Mouse (Mus musculus): ENCODE results near the gene Adat2. TPM values are rescaled to one million over a fixed set of nuclear protein-coding genes. Genes with fewer than 3 reads are reported as not detected.

The Adat2 gene
- polyA plus RNA-seq, 1 experiment from 2014 or later = 8.8 TPM

DNA sequence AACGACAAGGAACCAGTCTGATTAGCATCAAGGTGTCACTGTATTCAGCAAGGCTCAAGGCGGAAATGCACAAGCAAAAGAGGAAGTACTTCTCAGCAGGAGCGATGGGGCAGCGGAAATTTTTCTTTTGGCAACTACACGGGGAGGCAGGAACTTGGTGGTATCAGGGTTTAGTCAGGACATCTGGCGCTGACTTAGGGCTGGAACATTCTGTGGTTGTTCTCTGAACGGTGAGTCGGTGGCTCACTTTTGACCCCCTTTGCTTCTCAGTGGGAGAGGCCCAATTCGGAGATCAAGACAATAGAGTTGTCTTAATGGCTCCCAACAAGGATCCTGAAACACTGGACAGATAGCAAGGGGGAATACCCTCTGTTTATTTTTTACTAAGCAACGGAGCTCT, 39.5 kb downstream of the Adat2 start:
- DNase-seq (ENCODE audit: low read depth, low spot score) = no peak
- no peak for ATAC-seq
- ChIA-PET POLR2A (no interaction called here), CTCF (interaction anchor here (1.5 kb wide), 1 partner anchor 10 kb away, joined by 3 read pairs; no protein-coding TSS in a partner anchor)
- in situ Hi-C loops (cut with MboI; ENCODE audit: low pct_unique_long_range_greater_than_20kb) = no loop called here
- no peak for TF ChIP-seq CTCF (IDR thresholded peaks at IDR 0.05)
- H3K27me3 ChIP-seq = peaks cover 4% of the 10 kb centered on the region

DNA sequence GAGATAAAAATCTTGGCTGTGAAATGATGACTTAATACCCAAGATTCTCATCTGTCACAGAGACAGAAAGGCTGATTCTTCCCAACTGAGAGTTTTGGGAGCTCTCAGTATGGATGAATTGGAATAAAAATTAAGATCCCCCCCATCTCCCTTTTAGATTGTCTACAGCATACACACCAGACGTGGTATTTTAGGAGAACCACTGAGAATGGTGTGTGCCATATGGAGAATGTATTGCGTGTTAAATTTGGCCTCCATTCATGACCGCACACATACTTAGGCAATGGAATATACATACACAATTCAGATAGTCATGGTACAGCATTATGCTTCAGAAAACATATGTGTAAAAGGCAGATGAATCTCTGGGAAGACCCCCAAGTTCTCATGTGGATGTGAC, 40.8 kb downstream of the Adat2 start:
- ChIA-PET CTCF (no interaction called here), POLR2A (no interaction called here)
- no peak for TF ChIP-seq CTCF (IDR thresholded peaks at IDR 0.05)
- in situ Hi-C loops (cut with MboI; ENCODE audit: low pct_unique_long_range_greater_than_20kb) = no loop called here
- H3K27me3 ChIP-seq = no peaks in the 10 kb centered on the region
- DNase-seq (ENCODE audit: low read depth, low spot score) = no peak
- ATAC-seq = no peak

DNA sequence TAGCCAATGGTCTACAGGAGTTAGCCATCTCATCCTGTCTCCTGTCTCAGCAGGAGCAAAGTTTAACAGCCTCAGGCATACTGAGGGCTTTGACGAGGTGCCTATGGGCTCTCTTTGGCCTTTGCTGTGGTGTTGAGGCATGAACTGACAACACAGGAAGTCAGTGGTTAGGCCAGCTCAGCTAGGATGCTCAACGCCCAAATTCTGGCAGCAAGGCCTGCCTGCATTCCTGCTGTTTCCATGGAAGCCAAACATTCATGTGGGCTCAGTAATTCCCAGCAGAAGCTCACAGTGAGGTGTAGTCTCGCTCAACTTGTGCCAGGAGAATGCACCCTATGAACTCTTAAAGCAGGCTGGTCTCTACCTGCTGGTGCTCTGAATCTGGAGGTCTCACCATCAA, 43.4 kb downstream of the Adat2 start:
- in situ Hi-C loops (cut with MboI; ENCODE audit: low pct_unique_long_range_greater_than_20kb) = no loop called here
- POLR2A ChIA-PET = interaction anchor here (1.0 kb wide), 1 partner anchor 23 kb away, joined by 4 read pairs; no protein-coding TSS in a partner anchor
- CTCF ChIA-PET = interaction anchor here (1.4 to 1.5 kb wide), 2 partner anchors 21 to 31 kb away, joined by 3 to 6 read pairs; no protein-coding TSS in a partner anchor
- TF ChIP-seq CTCF (IDR thresholded peaks at IDR 0.05) = no peak
- DNase-seq (ENCODE audit: low read depth, low spot score) = peak; percentile 71
- ATAC-seq = peak; percentile 93
- no peaks in the 10 kb centered on the region for H3K27me3 ChIP-seq

DNA sequence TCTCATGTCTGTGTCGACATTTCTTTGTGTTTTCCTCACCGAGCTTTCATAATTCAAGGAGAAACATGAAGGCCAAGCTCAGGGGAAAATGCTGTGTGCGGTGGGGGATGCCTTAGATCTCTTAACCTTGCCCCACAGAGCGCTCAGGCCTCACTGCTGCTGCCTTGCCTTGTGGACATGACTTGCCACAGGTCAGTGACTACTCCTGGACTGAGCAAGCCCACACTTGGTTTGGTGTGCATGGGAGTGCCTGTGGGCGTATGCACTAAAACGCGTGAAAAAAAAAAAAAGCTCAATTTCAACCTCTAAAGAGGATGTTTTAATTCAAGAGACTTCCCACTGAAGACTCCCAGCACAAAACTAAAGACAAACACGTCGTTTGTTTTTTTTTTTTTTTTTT, 44.2 kb downstream of the Adat2 start:
- in situ Hi-C loops (cut with MboI; ENCODE audit: low pct_unique_long_range_greater_than_20kb) = no loop called here
- no peak for TF ChIP-seq CTCF (IDR thresholded peaks at IDR 0.05)
- H3K27me3 ChIP-seq = no peaks in the 10 kb centered on the region
- ChIA-PET CTCF (interaction anchor here (1.5 kb wide), 1 partner anchor 21 kb away, joined by 6 read pairs; no protein-coding TSS in a partner anchor), POLR2A (interaction anchor here (0.6 to 0.7 kb wide), 3 partner anchors 22 to 209 kb away, joined by 3 read pairs; no protein-coding TSS in a partner anchor)
- no peak for DNase-seq (ENCODE audit: low read depth, low spot score)
- ATAC-seq = no peak

DNA sequence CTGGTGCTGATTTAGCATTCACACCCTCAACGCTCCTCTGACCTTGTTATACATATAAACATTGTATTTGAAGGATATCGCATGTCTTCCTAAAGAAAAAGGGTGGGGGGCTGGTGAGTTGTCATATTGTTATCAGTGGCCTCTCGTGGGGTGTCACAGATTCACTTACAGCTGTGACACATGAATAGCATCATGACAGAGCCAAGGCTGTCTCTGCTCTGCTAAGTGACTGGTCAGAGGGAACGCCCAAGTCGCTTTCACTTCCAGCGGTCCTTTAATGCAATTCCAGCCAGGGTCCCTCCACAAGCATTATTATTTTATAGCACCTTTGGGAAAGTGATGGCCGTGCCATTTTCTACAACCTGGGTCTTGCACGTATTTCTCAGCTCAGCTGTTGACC, 44.8 kb downstream of the Adat2 start:
- no peak for ATAC-seq
- ChIA-PET CTCF (no interaction called here), POLR2A (interaction anchor here (0.6 to 0.7 kb wide), 3 partner anchors 22 to 210 kb away, joined by 3 read pairs; no protein-coding TSS in a partner anchor)
- DNase-seq (ENCODE audit: low read depth, low spot score) = no peak
- in situ Hi-C loops (cut with MboI; ENCODE audit: low pct_unique_long_range_greater_than_20kb) = no loop called here
- TF ChIP-seq CTCF (IDR thresholded peaks at IDR 0.05) = no peak
- no peaks in the 10 kb centered on the region for H3K27me3 ChIP-seq

DNA sequence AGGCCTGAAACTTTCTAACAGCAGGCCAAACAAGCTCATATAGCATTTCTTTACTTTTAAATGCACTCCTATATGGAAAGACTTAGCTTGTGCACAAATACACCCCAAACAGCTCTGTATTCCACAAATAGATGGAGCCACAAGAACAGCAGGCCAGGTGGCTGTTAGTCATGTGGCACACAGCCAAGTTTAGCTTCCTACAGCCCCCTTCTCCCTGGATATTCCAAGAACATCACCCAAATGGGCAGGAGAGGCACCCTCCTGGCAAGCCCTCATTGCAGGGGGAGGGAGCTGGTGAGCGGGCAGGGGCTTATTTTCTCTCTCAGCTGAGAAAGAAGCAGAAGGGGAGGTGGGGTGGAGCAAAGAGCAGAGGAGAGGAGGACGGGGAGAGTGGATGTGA, 48.2 kb downstream of the Adat2 start:
- peaks cover 4% of the 10 kb centered on the region for H3K27me3 ChIP-seq
- CTCF ChIA-PET = interaction anchor here (1.3 to 1.6 kb wide), 2 partner anchors 12 to 29 kb away, joined by 3 read pairs; no protein-coding TSS in a partner anchor
- TF ChIP-seq CTCF (IDR thresholded peaks at IDR 0.05) = no peak
- ATAC-seq = no peak
- POLR2A ChIA-PET = no interaction called here
- in situ Hi-C loops (cut with MboI; ENCODE audit: low pct_unique_long_range_greater_than_20kb) = no loop called here
- no peak for DNase-seq (ENCODE audit: low read depth, low spot score)

Other genes with a start within 250 kb of the Adat2 start
- gene Phactr2, start 78.5 kb upstream of the Adat2 start, polyA plus RNA-seq (2021) = 9.3 TPM
- 33.4 TPM for gene Fuca2, start 53.4 kb upstream of the Adat2 start, polyA plus RNA-seq (2021)
- gene Pex3, start 248 bp downstream of the Adat2 start, polyA plus RNA-seq (2021) = 21.7 TPM

All from Patski (cell line).